Mouse (Mus musculus) stomach, postnatal 0 days (tissue): ENCODE data around the gene Atpif1. TPM values are rescaled to one million over a fixed set of nuclear protein-coding genes. Genes with fewer than 3 reads are reported as not detected.

ENCODE experiments used
- ATAC-seq: fragments of 200-750 bp; cut with Nextera tagmentation; 2 replicates; pipeline ENCODE4 v1.8.0; 2017; ENCODE audit not compliant: low FRiP score, low TSS enrichment
- DNase-seq: peaks from one replicate; pipeline ENCODE4 v3.0.0-alpha.2; 2016; ENCODE audit warnings: low spot score
- H3K27ac ChIP-seq: fragments of 300-500 bp; sonication (generic); replicated peaks from 2 replicates; pipeline ENCODE4 v1.5.1; 2014; ENCODE audit warnings: mild to moderate bottlenecking, control low read depth
- H3K27me3 ChIP-seq: fragments of 300-500 bp; sonication (generic); 2 replicates; pipeline ENCODE4 v1.6.1; 2014; ENCODE audit warnings: low read length; ENCODE audit not compliant: control insufficient read depth, insufficient read depth
- H3K36me3 ChIP-seq: fragments of 300-500 bp; sonication (generic); 2 replicates; pipeline ENCODE4 v1.6.1; 2014; ENCODE audit warnings: low read length, mixed read lengths; ENCODE audit not compliant: control insufficient read depth, insufficient read depth
- H3K4me1 ChIP-seq: fragments of 300-500 bp; sonication (generic); replicated peaks from 2 replicates; pipeline ENCODE4 v1.6.1; 2014; ENCODE audit warnings: antibody characterized with exemption; ENCODE audit not compliant: control insufficient read depth, insufficient read depth
- H3K4me2 ChIP-seq: fragments of 300-500 bp; sonication (generic); replicated peaks from 2 replicates; pipeline ENCODE4 v1.6.1; 2014; ENCODE audit warnings: low read depth, mild to moderate bottlenecking, control low read depth, moderate library complexity
- H3K4me3 ChIP-seq: fragments of 300-500 bp; sonication (generic); 2 replicates; pipeline ENCODE4 v1.5.1; 2014; ENCODE audit warnings: low read depth, low read length, control low read depth
- H3K9ac ChIP-seq: fragments of 300-500 bp; sonication (generic); 2 replicates; pipeline ENCODE4 v1.6.1; 2014; ENCODE audit warnings: mild to moderate bottlenecking, low read length, control low read depth, mixed read lengths
- H3K9me3 ChIP-seq: fragments of 300-500 bp; sonication (generic); 2 replicates; pipeline ENCODE4 v1.6.1; 2016; ENCODE audit warnings: low read length; ENCODE audit not compliant: control insufficient read depth
- CTCF ChIP-seq: IDR thresholded peaks from 2 replicates; pipeline ENCODE4 v1.5.1; 2016; ENCODE audit warnings: antibody characterized with exemption, low read depth, mild to moderate bottlenecking, moderate library complexity
- EP300 ChIP-seq: optimal IDR thresholded peaks from 2 replicates; pipeline ENCODE3; 2016; ENCODE audit warnings: antibody characterized with exemption
- WGBS: fragments of 180-500 bp; shearing (Covaris S2); extraction: QIAGEN DNeasy Blood & Tissue Kit; methylation state at CpG from one replicate; pipeline ENCODE4 v1.1.7; 2014; 5-methylcytosine and 5-hydroxymethylcytosine counted together
- polyA plus RNA-seq: library from polyadenylated mRNA; unstranded; fragments of >200 nt; fragmentation: Nextera tagmentation; extraction: Ambion mirVana; gene quantifications from 2 replicates; pipeline ENCODE4 v1.2.1, GENCODE M21; 2015

The Atpif1 gene
- polyA plus RNA-seq, 1 experiment from 2014 or later: 1,213 TPM

- ATAC-seq (no peak), DNase-seq (no peak)
- WGBS: 67% methylated on average over 10 of the region's 10 CpGs
- Histone ChIP-seq H3K27ac (no peak overlapping the region), H3K27me3 (no peaks in the 10 kb centered on the region), H3K36me3 (peaks cover 11% of the 10 kb centered on the region), H3K4me3 (no peak overlapping the region), H3K9ac (no peak overlapping the region), H3K4me1 (no peaks in the 10 kb centered on the region), H3K4me2 (no peak overlapping the region), H3K9me3 (no peaks in the 10 kb centered on the region)
- TF ChIP-seq EP300 (no peak), CTCF (no peak)
Measured at GRCm38 (mm10) chr4:132492178-132493060, 41.0 kb downstream of the Atpif1 start.

GRCm38 (mm10) chr4:132491748-132492147 is 41.7 kb downstream of the Atpif1 start:
- ATAC-seq: peak; percentile 50; the same call in 1 of the 2 replicates
- no peak for DNase-seq
- TF ChIP-seq CTCF (no peak), EP300 (no peak)
- WGBS: 74% methylated on average over 6 of the region's 6 CpGs
- Histone ChIP-seq H3K36me3 (peaks cover 5% of the 10 kb centered on the region), H3K27me3 (no peaks in the 10 kb centered on the region), H3K4me2 (no peak overlapping the region), H3K4me3 (no peak overlapping the region), H3K4me1 (no peaks in the 10 kb centered on the region), H3K9me3 (no peaks in the 10 kb centered on the region), H3K27ac (no peak overlapping the region), H3K9ac (no peak overlapping the region)

GRCm38 (mm10) chr4:132491057-132491456 is 42.4 kb downstream of the Atpif1 start:
- TF ChIP-seq CTCF (no peak), EP300 (no peak)
- Histone ChIP-seq H3K9me3 (no peaks in the 10 kb centered on the region), H3K4me3 (no peak overlapping the region), H3K27ac (no peak overlapping the region), H3K4me1 (no peaks in the 10 kb centered on the region), H3K4me2 (no peak overlapping the region), H3K9ac (no peak overlapping the region), H3K36me3 (no peaks in the 10 kb centered on the region; the same call in 1 of the 2 replicates), H3K27me3 (no peaks in the 10 kb centered on the region)
- WGBS: 87% methylated on average over 8 of the region's 8 CpGs
- DNase-seq (no peak), ATAC-seq (no peak)

- DNase-seq (no peak), ATAC-seq (no peak)
- H3K4me3 ChIP-seq: no peak overlapping the region
- H3K4me2 ChIP-seq: no peak overlapping the region
- H3K27ac ChIP-seq: no peak overlapping the region
- no peak for TF ChIP-seq CTCF
- TF ChIP-seq EP300: no peak
- H3K36me3 ChIP-seq: no peaks in the 10 kb centered on the region; the same call in 1 of the 2 replicates
- H3K9me3 ChIP-seq: no peaks in the 10 kb centered on the region
- H3K27me3 ChIP-seq: no peaks in the 10 kb centered on the region
- H3K9ac ChIP-seq: no peak overlapping the region
- H3K4me1 ChIP-seq: no peaks in the 10 kb centered on the region
- 91% methylated on average over 15 of the region's 15 CpGs for WGBS
Measured at GRCm38 (mm10) chr4:132490273-132491010, 43.0 kb downstream of the Atpif1 start.

GRCm38 (mm10) chr4:132488976-132489375 is 44.5 kb downstream of the Atpif1 start:
- Histone ChIP-seq H3K9me3 (no peaks in the 10 kb centered on the region), H3K27me3 (no peaks in the 10 kb centered on the region), H3K4me2 (no peak overlapping the region), H3K4me3 (no peak overlapping the region), H3K9ac (no peak overlapping the region), H3K27ac (no peak overlapping the region), H3K36me3 (no peaks in the 10 kb centered on the region; the same call in 1 of the 2 replicates), H3K4me1 (no peaks in the 10 kb centered on the region)
- no peak for DNase-seq
- ATAC-seq: no peak
- 76% methylated on average over 6 of the region's 6 CpGs for WGBS
- TF ChIP-seq EP300: no peak
- no peak for TF ChIP-seq CTCF

GRCm38 (mm10) chr4:132488521-132488920 is 44.9 kb downstream of the Atpif1 start:
- H3K36me3 ChIP-seq: no peaks in the 10 kb centered on the region; the same call in 1 of the 2 replicates
- H3K27ac ChIP-seq: no peak overlapping the region
- no peaks in the 10 kb centered on the region for H3K4me1 ChIP-seq
- no peak for TF ChIP-seq EP300
- TF ChIP-seq CTCF: no peak
- H3K27me3 ChIP-seq: no peaks in the 10 kb centered on the region
- WGBS: 70% methylated on average over 3 of the region's 3 CpGs
- DNase-seq: no peak
- no peak overlapping the region for H3K4me2 ChIP-seq
- H3K4me3 ChIP-seq: no peak overlapping the region
- no peak for ATAC-seq
- H3K9me3 ChIP-seq: no peaks in the 10 kb centered on the region
- H3K9ac ChIP-seq: no peak overlapping the region
